Mouse (Mus musculus) B cell, adult 67 days (primary cell): ENCODE measurements around the gene Olfr1248. TPM values are rescaled to one million over a fixed set of nuclear protein-coding genes. Genes with fewer than 3 reads are reported as not detected.

Experiments
- total RNA-seq, 2 experiments: library from RNA; stranded (reverse); gene quantifications; 4 replicates each; pipeline ENCODE4 v1.2.4; 2023

The Olfr1248 gene
- total RNA-seq, result not detected

GRCm38 (mm10) chr2:89618145-89618544 is at the start of gene Olfr1248:
Gene Olfr1248 (minus strand): TSS chr2:89618245.

GRCm38 (mm10) chr2:89661367-89661766 is 43.3 kb upstream of the Olfr1248 start, which contains the start of gene Olfr1250:
Gene Olfr1250 (minus strand): TSS chr2:89661467.

GRCm38 (mm10) chr2:89634883-89635282 is 16.8 kb upstream of the Olfr1248 start, which contains the start of gene Olfr1249:
Gene Olfr1249 (minus strand): TSS chr2:89634983.

GRCm38 (mm10) chr2:89614030-89614429 is 4.0 kb downstream of the Olfr1248 start, which contains the start of gene Olfr1247:
Gene Olfr1247 (minus strand): TSS chr2:89614130.

GRCm38 (mm10) chr2:89593057-89593456 is 25.0 kb downstream of the Olfr1248 start, which contains the start of gene Olfr1246:
Gene Olfr1246 (minus strand): TSS chr2:89593157.

GRCm38 (mm10) chr2:89578347-89578746 is 39.7 kb downstream of the Olfr1248 start, which contains the start of gene Olfr1245:
Gene Olfr1245 (minus strand): TSS chr2:89578447.

Other genes with a start within 250 kb of the Olfr1248 start
- not detected for gene Olfr1238, start 208.6 kb downstream of the Olfr1248 start, total RNA-seq
- not detected for gene Olfr1239, start 197.8 kb downstream of the Olfr1248 start, total RNA-seq
- not detected for gene Olfr1240, start 175.2 kb downstream of the Olfr1248 start, total RNA-seq
- not detected for gene Olfr1241, start 131.1 kb downstream of the Olfr1248 start, total RNA-seq
- not detected for gene Olfr1242, start 119.9 kb downstream of the Olfr1248 start, total RNA-seq
- not detected for gene Olfr1243, start 86.8 kb downstream of the Olfr1248 start, total RNA-seq
- gene Olfr1245, start 39.8 kb downstream of the Olfr1248 start, total RNA-seq, result not detected
- not detected for gene Olfr1246, start 25.1 kb downstream of the Olfr1248 start, total RNA-seq
- gene Olfr1247, start 4.1 kb downstream of the Olfr1248 start, total RNA-seq, result under 1 TPM in 1 of 2 experiments, not detected in 1; 0.12 TPM
- gene Olfr1249, start 16.7 kb upstream of the Olfr1248 start, total RNA-seq, result not detected
- not detected for gene Olfr1250, start 43.2 kb upstream of the Olfr1248 start, total RNA-seq
- gene Olfr1251, start 53.7 kb upstream of the Olfr1248 start, total RNA-seq, result not detected
- gene Olfr1252, start 106.8 kb upstream of the Olfr1248 start, total RNA-seq, result not detected
- not detected for gene Olfr1253, start 138.8 kb upstream of the Olfr1248 start, total RNA-seq
- gene Olfr1254, start 175.4 kb upstream of the Olfr1248 start, total RNA-seq, result not detected
- gene Olfr1255, start 193.8 kb upstream of the Olfr1248 start, total RNA-seq, result not detected
- not detected for gene Olfr1256, start 223.3 kb upstream of the Olfr1248 start, total RNA-seq
- not detected for gene Olfr48, start 230.0 kb upstream of the Olfr1248 start, total RNA-seq